Mouse (Mus musculus): ENCODE results near the gene Odf3l1. TPM values are rescaled to one million over a fixed set of nuclear protein-coding genes. Genes with fewer than 3 reads are reported as not detected.
"Not testable (repeated sequence)": the region's sequence is repeated elsewhere in the genome, so short reads cannot be mapped to it uniquely, and the experiment has no call there.

Gene Odf3l1
- not detected for total RNA-seq (2022)

- DNase-seq (ENCODE audit: low spot score in 2 of 2), result no peak
Observed at GRCm38 (mm10) chr9:56864216-56864729, at the start of gene Odf3l1. TSS of gene Odf3l1 (minus strand) at chr9:56864679.

DNA sequence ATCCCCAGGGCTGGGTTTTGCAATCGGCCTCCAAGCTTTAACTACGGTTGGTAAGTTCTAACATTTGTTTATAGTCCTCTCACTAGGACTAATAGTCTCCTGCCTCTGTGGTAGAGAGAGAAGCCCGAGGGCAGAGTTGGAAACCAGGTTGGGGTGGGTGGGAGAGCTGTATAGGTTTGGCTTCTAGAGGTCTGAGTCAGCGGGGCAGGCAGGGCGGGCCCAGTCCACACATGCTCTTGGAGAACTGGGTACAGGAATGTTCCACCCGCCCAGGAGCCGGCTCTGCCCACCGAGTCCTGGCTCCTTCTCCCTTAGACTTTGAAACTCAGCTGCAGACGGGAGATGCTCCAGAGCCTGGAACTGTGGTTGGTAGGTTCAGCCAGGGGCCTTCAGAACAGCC is 49.5 kb upstream of the Odf3l1 start:
- DNase-seq (ENCODE audit: low spot score in 2 of 2), result no peak

DNA sequence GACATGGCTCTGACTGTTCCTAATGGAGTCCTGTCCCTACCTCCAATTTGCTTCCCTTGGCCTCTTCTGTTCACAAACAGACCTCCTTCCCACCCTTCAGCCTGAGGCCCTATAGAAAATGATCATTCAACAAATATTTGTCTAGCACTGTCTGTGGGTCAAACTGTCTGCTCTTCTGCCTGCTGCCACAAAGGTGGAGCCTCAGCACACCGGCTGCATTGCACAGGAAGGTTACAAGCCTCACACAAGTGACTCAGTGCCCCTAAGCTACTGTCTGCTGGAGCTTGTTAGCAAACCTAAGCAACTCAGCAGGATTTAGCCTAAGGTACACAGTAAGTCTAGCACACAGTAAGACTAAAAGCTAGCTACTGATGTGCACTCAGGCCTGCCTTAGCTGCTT is 46.5 kb upstream of the Odf3l1 start:
- DNase-seq (ENCODE audit: low spot score in 2 of 2), result no peak

DNA sequence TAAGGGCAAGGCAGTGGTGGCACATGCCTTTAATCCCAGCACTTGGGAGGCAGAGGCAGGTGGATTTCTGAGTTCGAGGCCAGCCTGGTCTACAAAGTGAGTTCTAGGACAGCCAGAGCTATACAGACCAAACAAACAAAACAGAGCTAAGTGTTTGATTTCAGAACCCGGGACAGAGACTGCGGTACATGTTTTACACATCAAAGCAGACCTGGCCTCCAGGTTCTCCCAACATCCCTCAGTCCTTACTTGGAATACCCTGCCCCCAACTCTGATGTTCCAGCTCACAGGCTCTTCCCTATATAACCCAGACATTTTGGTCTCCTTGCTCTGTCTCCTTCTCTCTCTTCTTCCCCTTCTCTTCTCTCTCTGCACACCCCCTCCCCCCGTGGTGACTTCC is 45.5 kb upstream of the Odf3l1 start:
- not testable (repeated sequence) for DNase-seq (ENCODE audit: low spot score in 2 of 2)

DNA sequence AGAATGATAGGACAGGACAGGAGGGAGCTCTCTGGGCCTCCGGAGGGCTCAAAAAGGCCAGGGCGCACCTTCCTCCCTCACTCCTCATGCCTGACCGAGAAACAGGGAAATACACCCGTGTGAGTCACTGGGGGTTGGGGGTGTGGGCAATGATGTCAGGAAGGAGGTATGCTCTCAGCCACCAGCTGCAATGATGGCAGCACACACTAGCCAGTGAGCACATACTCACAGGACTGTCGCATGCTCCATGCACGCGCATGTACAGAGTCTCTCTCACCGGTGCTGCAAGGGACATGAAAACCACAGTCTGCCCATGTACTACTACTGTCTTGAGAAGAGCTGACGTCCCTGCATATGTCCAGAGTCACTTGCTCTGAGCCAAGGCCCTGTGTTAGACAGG is 43.1 kb upstream of the Odf3l1 start:
- DNase-seq (ENCODE audit: low spot score in 2 of 2), result no peak

GRCm38 (mm10) chr9:56903662-56904061 is 39.2 kb upstream of the Odf3l1 start:
- no peak for DNase-seq (ENCODE audit: low spot score in 2 of 2)

- no peak for DNase-seq (ENCODE audit: low spot score in 2 of 2)
Observed at GRCm38 (mm10) chr9:56901187-56901586, 36.7 kb upstream of the Odf3l1 start.

- no peak for DNase-seq (ENCODE audit: low spot score in 2 of 2)
Observed at GRCm38 (mm10) chr9:56900571-56900970, 36.1 kb upstream of the Odf3l1 start.

- no peak for DNase-seq (ENCODE audit: low spot score in 2 of 2)
Observed at GRCm38 (mm10) chr9:56900060-56900459, 35.6 kb upstream of the Odf3l1 start.

DNA sequence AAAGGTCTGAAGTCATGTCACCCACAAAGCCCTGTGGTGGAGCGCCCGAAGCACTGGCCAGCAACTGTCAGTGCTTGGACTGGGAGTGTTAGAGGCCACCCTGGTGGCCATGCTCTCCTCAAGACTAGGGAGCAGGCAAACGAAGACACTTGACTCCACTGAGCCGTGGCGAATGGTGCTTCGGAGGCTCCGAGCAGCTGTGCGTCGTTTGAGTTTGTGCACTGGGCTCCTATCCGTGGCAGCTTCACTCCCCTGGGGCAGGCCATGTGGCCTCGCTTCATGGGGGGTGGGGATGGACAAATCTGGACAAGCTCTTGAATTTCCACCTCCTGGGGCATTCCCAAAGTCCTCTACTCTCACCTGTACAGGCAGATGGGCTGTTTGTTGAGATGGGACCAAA is 34.9 kb upstream of the Odf3l1 start:
- no peak for DNase-seq (ENCODE audit: low spot score in 2 of 2)

GRCm38 (mm10) chr9:56896779-56897178 is 32.3 kb upstream of the Odf3l1 start:
- no peak for DNase-seq (ENCODE audit: low spot score in 2 of 2)

GRCm38 (mm10) chr9:56894006-56894405 is 29.5 kb upstream of the Odf3l1 start:
- no peak for DNase-seq (ENCODE audit: low spot score in 2 of 2)

DNA sequence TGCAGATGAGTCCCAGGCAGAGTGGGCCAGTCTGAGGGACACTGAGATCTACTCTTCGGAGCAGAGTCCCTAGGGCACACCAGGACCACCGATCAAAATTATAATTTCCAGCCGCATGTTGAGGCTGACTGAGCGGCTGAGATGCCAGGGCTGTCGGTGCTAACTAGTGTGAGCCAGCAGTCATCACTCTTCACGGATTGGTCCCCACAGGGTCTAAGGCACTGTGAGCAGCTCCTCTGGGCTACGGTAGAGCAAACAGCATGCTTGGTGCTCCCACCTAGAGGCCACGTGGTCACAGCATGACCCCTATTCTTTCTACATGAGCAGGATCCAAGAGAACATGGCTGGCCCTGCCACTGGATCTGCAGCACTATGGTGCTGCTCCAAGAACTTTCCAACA is 28.8 kb upstream of the Odf3l1 start:
- DNase-seq (ENCODE audit: low spot score in 2 of 2), result no peak

DNA sequence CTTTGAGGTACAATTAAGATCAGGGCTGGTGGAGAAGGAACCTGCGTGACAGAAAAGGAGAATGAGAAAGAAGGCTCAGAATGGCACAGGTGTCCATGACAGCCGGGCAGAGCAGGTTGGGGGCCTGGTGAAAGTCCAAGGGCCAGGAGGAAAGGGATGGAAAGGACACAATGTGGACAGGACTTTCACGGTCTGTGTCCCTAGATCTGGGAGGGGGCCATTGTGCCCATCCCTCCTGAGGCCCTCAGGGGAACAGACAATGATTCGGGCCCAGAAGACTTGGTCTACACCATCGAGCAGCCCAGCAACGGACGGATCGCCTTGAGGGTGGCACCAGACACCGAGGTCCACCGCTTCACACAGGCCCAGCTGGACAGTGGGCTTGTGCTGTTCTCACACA is 27.6 kb upstream of the Odf3l1 start:
- DNase-seq (ENCODE audit: low spot score in 2 of 2), result no peak

DNA sequence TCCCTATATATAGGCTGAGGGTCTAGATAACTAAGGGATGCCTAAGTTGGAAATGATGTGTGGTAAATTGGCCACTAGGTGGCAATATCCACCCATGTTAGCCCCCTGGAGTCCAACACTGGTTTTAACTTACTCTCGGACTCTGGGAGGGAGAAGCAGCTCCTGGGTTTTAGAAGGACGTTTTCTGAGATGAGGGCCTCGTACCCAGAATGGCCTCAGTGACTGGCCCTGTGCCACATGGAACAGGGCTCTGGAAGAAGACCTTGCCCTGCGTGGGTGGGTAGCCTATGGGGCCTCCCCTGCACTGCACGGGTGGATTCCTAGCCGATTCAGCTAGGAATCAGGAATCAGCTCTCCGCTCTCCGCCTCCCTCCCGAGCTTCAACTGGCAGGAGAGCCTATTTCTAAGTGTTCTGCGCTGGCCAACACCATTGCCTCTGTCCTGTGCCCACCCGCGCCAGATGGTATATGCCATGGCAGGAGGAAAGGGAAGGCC is 27.1 kb upstream of the Odf3l1 start:
- peak in 1 of 2 experiments; percentile 77 for DNase-seq (ENCODE audit: low spot score in 2 of 2)

DNA sequence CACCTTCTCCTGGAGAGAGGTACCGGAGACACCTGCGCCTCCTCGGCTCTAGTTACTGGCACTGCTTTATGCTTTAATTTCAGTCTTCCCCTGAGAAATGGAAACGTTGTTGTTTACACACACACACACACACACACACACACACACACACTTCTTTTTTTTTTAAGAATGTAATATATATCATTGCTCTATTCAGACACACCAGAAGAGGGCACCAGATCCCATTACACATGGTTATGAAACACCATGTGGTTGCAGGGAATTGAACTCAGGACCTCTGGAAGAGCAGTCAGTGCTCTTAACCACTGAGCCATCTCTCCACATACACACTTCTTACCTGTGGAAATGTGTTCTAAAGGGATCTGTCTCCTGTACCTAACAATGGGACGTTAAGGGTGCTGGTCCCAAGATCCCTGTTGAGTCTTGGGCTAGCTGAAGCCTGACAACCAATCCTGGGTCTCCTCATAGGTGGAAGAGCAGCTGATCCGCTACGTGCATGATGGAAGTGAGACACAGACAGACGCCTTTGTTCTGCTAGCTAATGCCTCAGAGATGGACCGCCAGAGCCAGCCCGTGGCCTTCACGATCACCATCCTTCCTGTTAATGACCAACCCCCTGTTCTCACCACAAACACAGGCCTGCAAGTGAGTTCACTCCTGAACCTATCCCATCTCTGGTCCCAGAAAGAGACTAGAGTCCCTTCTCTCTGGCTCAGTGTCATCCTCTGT is 26.2 kb upstream of the Odf3l1 start:
- DNase-seq (ENCODE audit: low spot score in 2 of 2), result no peak

DNA sequence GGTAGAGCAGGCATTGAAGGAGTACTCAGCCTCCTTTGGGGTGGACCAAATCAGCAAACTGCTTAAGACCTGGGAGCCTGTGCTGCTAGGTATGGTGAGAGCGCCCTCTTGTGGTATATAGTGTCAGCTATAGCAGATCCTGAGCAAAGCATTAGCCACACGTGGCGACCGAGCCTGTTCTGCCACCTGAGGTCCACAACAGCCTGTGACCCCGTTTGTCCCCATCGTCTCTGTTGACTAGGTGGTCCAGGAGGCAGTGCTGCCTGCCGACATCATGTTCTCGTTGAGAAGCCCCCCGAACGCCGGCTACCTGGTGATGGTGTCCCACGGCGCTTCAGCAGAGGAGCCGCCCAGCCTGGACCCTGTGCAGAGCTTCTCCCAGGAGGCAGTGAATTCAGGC is 25.3 kb upstream of the Odf3l1 start:
- peak; percentile 69 to 81 for DNase-seq (ENCODE audit: low spot score in 2 of 2)

DNA sequence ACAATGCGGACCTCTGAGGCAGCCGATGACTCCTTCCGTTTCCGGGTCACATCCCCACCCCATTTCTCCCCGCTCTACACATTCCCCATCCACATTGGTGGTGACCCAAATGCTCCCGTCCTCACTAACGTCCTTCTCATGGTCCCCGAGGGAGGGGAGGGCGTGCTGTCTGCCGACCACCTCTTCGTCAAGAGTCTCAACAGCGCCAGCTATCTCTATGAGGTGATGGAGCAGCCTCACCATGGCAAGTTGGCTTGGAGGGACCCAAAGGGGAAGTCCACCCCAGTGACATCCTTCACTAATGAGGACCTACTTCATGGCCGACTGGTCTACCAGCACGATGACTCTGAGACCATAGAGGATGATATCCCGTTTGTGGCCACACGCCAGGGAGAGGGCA is 23.1 kb upstream of the Odf3l1 start:
- DNase-seq (ENCODE audit: low spot score in 2 of 2), result no peak

DNA sequence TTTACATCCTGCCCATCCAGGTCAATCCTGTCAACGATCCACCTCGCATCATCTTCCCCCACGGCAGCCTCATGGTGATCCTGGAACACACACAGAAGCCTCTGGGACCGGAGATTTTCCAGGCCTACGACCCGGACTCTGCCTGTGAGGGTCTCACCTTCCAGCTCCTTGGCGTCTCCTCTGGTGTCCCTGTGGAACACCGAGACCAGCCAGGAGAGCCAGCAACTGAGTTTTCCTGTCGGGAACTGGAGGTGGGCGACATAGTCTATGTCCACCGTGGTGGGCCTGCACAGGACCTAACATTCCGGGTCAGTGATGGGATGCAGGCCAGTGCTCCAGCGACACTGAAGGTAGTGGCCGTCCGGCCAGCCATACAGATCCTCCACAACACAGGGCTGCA is 22.1 kb upstream of the Odf3l1 start:
- DNase-seq (ENCODE audit: low spot score in 2 of 2), result no peak

- DNase-seq (ENCODE audit: low spot score in 2 of 2), result no peak
Observed at GRCm38 (mm10) chr9:56886113-56886512, 21.6 kb upstream of the Odf3l1 start.

- no peak for DNase-seq (ENCODE audit: low spot score in 2 of 2)
Observed at GRCm38 (mm10) chr9:56884328-56884727, 19.8 kb upstream of the Odf3l1 start.

DNA sequence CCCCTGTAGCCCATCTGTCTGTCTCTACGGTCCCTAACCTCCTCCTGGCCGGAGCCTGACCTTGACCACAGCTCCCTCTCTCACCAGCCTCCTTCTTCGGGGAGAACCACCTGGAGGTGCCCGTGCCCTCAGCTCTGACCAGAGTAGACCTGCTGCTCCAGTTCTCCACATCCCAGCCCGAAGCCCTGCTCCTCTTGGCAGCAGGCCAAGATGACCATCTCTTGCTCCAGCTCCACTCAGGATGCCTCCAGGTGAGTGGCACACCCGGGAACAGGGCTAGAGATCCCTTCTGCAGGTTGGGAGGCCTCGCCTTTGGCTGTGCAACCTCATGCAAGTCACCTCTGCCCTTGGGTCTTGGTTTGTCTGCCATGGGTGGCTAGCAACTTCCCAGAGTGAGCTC is 19.0 kb upstream of the Odf3l1 start:
- no peak for DNase-seq (ENCODE audit: low spot score in 2 of 2)

DNA sequence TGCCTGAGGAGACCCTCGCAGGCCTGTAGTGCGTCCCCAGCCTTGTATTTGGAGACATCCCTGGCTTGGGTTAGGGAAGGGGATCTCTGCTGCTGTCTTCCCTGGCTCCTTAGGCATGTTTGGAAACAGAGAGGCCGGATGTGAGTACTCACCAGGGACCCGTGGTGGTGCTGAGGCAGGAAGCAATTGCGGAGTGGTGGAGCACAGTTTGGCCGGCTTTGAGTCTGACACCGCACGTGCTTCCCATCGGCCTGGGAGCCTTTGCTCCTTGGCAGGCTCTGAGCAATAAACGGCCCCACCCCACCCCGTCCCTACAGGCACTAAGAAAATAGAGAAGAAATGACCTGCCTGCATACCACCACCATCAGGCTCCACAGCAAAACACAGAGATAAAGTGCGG is 18.3 kb upstream of the Odf3l1 start:
- no peak for DNase-seq (ENCODE audit: low spot score in 2 of 2)
